Mouse (Mus musculus) heart, postnatal 0 days (tissue): ENCODE results near the gene Hps1.

ENCODE experiments used
- CTCF ChIP-seq: IDR thresholded peaks from 2 replicates; pipeline ENCODE4 v1.5.1; 2016; ENCODE audit warnings: antibody characterized with exemption, control low read depth, low read depth
- EP300 ChIP-seq: IDR thresholded peaks from 2 replicates; pipeline ENCODE4 v1.6.1; 2016; ENCODE audit warnings: antibody characterized with exemption, low read depth

- TF ChIP-seq CTCF (no peak), EP300 (no peak)
Observed at GRCm38 (mm10) chr19:42753141-42753917, 26.4 kb downstream of the Hps1 start.
